Mouse (Mus musculus): ENCODE measurements around the gene Cdc42bpb.

DNA sequence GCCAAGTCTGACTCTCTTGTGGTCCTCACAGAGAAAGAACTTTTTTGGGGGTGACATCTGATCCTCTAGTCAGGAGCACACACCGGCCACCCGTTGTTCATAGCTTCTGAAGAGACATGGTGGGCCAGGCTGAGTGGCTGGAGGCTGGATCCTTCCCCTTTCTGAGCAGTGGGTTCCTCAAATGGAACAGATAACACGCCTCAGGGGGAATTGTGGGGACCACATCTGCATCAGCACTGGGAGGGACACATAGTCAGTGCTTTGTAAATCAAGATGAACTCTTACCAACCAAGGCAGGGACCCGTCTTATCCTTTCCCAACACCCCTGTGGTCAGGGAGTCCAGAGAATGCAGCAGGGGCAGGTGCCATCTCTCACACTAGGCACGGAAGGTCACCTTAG is 42.4 kb upstream of the Cdc42bpb start:
- no peak for TF ChIP-seq CTCF (IDR thresholded peaks at IDR 0.05; ENCODE audit: low read depth, low read length)
- TF ChIP-seq POLR2A (IDR thresholded peaks at IDR 0.05; ENCODE audit: extremely low read depth, insufficient read depth, low read length) = no peak

Data from liver, adult 2 months (tissue).